Mouse (Mus musculus) stomach, postnatal 0 days (tissue): ENCODE data around the gene Gm9922.

Experiments used
- CTCF ChIP-seq: IDR thresholded peaks from 2 replicates; pipeline ENCODE4 v1.5.1; 2016; ENCODE audit warnings: antibody characterized with exemption, low read depth, mild to moderate bottlenecking, moderate library complexity
- EP300 ChIP-seq: optimal IDR thresholded peaks from 2 replicates; pipeline ENCODE3; 2016; ENCODE audit warnings: antibody characterized with exemption

DNA sequence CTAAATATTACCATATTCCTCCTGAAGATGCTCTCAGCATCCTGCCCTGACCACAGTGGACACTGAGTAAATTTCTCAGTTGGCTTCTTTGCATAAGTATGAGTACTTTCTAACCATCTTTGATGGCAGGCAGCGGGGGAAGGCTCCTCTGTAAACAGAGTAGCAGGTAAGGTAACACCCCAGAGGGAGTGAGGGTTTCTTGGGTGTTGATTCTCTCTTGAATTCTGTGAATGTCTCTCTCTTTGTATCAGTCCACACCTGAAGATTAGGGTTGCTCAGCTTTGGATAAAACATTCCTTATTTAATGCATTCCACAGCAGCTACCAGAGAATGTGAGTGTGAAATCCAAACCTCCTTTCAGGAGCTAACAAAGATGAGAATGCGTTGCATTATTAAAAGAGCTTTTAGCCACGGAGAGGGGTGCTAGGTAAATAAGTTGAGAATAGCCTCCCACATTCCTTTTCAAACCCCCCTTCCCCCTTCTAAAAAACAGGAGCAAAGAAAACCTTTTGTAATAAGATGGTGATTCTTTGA lies 34.2 kb upstream of the Gm9922 start:
- TF ChIP-seq CTCF, result no peak
- TF ChIP-seq EP300, result no peak
